Mouse (Mus musculus) bone marrow macrophage, adult 2 months (primary cell): ENCODE results near the gene Nsmf. TPM values are rescaled to one million over a fixed set of nuclear protein-coding genes. Genes with fewer than 3 reads are reported as not detected.
A peak's percentile ranks its signal among the peaks of the same experiment; 100 is the strongest.

ENCODE experiments used
- H3K27ac ChIP-seq: 2 replicates; pipeline ENCODE4 v1.5.1; 2012; ENCODE audit warnings: low read depth, low read length; ENCODE audit not compliant: insufficient read depth
- H3K4me1 ChIP-seq: 2 replicates; pipeline ENCODE4 v1.6.1; 2012; ENCODE audit warnings: low read length; ENCODE audit not compliant: control insufficient read depth, insufficient read depth
- H3K4me3 ChIP-seq: 2 replicates; pipeline ENCODE4 v1.5.1; 2012; ENCODE audit warnings: mild to moderate bottlenecking, low read length, moderate library complexity; ENCODE audit not compliant: insufficient read depth
- CTCF ChIP-seq: IDR thresholded peaks from 2 replicates; pipeline ENCODE4 v1.5.1; 2012; ENCODE audit warnings: low read depth, mild to moderate bottlenecking, low read length, moderate library complexity
- POLR2A ChIP-seq: IDR thresholded peaks from 2 replicates; pipeline ENCODE4 v1.6.1; 2012; ENCODE audit warnings: mild to moderate bottlenecking, low read depth, low read length, borderline replicate concordance
- polyA plus RNA-seq: library from polyadenylated mRNA; stranded (reverse); fragments of >200 nt; gene quantifications from 2 replicates; pipeline ENCODE4 v1.2.4, GENCODE M21; 2012; ENCODE audit not compliant: missing spikeins, insufficient read depth, insufficient read length

The Nsmf gene
- polyA plus RNA-seq, 1 experiment: 14.4 TPM

DNA sequence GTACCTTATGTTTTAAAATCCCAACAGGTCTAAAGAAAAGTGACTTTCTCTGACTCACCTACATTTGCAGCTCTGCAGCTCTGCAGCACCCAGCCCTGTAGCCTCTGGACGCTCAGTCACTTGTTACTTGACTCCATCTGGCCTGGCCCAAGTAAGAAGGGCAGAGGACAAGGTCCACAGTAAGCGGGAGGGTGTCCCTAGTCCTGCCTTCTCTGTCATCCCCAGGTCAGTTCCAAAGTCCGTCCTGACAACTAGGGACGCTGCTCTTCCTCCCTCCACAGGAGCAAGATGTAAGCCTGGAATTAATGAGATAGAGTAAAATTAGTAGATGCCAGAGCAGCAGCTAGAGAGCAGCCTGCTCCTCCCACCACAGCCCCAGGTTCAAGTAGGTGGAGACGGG, 25.9 kb downstream of the Nsmf start, which contains the start of gene Entpd8:
TSS of gene Entpd8 (plus strand) at position 229 of the 400 bp plus-strand sequence.
- Histone ChIP-seq H3K4me3 (no peak within 1 kb of the TSS), H3K4me1 (no peaks in the 10 kb centered on the region), H3K27ac (no peak within 1 kb of the TSS)
- TF ChIP-seq POLR2A (no peak), CTCF (no peak)

DNA sequence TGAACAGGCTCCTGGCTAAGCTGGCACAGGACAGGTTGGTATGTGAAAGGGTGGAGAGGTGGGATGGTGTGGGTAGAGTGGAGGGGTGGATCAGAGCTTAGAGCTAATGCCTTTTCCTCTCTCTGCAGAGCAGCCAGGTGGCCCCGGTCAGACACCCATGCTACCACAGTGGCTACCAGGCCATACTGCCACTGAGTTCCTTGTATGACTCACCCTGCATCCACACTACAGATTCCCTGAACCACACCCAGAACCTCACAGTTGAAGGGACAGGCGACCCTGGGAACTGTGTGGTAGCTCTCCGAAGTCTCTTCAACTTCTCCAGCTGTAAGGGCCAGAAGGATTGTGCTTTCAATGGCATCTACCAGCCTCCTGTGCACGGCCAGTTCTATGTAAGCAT, 29.5 kb downstream of the Nsmf start:
- no peaks in the 10 kb centered on the region for H3K4me1 ChIP-seq
- no peak for TF ChIP-seq POLR2A

DNA sequence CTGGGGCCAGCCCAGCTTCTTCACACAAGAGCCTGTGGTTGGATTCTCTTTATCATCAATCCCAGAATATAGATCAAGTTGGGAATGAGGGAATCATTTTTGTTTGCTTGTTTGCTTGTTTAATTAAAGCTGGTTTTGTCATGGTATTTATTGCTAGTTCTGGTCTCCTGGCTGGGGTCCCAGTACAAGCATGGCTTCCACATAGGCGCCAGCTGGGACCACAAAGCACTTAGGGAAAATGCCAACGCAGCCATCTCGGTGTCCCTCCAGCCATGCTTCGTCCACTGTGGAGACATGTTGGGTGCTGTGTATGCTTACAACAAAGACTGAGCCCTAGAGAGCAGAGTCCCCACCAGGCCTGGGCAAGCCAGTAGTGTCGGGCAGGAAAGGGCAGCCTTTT, 31.4 kb downstream of the Nsmf start:
- TF ChIP-seq CTCF: no peak
- TF ChIP-seq POLR2A: no peak
- H3K4me3 ChIP-seq: no peak overlapping the region
- no peaks in the 10 kb centered on the region for H3K4me1 ChIP-seq
- no peak overlapping the region for H3K27ac ChIP-seq

More for the DNA sequence above, 29.5 kb downstream of the Nsmf start:
- no peak overlapping the region for H3K4me3 ChIP-seq
- H3K27ac ChIP-seq: no peak overlapping the region

DNA sequence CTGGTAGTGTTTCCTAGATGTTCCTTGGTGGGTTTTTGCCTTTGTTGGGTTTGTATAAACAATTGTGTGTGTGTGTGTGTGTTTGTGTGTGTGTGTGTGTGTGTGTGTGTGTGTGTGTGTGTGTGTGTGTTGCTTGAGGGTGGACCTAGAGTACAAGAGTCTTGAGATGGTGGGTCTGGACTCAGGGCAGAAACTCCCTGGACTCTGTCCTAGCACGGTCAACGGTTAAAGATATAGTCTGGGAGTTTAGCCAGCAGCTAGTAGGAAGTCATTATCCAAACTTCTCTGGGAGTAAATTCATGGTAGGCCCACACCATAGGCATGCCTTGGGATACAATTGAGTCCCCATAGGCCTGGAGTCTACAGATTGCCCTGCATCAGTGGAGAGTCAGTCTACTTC, 33.7 kb downstream of the Nsmf start:
- Histone ChIP-seq H3K27ac (no peak overlapping the region), H3K4me3 (no peak overlapping the region), H3K4me1 (no peaks in the 10 kb centered on the region)
- no peak for TF ChIP-seq POLR2A
- no peak for TF ChIP-seq CTCF

DNA sequence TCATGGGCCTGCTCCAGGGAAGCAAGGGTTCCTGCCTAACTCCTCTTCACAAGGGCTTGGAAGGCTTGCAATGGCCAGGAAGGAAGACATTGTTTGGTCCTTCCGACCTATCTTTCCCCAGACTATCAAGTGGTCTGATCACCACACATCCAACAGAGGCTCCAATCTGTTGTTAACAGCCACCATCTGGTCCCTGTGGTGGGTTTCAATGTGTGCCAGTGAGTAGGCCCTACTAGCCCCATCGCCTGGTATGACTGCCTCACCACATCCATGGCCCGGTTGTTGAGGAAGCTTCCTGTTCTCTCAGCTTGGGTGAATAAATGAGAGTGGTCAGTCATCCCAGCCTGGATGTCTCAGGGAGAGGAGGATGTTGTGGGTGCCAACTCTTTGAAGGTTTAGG, 34.5 kb downstream of the Nsmf start:
- no peak overlapping the region for H3K27ac ChIP-seq
- no peak overlapping the region for H3K4me3 ChIP-seq
- H3K4me1 ChIP-seq: no peaks in the 10 kb centered on the region
- no peak for TF ChIP-seq CTCF
- no peak for TF ChIP-seq POLR2A

DNA sequence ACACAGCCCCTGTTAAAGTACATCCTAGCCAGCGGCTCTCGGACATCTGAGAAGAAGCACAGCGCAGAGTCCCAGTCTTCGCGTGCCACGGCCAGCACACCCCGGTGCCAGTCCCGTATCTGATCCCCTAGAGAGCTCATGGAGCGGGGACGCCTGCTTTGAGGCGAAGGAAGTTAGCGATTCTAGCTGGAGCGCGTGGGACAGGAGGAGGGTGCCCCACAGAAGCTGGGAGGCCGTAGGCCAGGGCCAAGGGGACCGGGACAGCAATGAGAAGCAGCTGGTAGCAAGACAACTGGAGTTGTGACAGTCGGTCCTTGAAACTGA, 40.6 kb downstream of the Nsmf start:
- TF ChIP-seq CTCF (no peak), POLR2A (no peak)
- Histone ChIP-seq H3K4me1 (no peaks in the 10 kb centered on the region), H3K27ac (no peak overlapping the region), H3K4me3 (no peak overlapping the region)

DNA sequence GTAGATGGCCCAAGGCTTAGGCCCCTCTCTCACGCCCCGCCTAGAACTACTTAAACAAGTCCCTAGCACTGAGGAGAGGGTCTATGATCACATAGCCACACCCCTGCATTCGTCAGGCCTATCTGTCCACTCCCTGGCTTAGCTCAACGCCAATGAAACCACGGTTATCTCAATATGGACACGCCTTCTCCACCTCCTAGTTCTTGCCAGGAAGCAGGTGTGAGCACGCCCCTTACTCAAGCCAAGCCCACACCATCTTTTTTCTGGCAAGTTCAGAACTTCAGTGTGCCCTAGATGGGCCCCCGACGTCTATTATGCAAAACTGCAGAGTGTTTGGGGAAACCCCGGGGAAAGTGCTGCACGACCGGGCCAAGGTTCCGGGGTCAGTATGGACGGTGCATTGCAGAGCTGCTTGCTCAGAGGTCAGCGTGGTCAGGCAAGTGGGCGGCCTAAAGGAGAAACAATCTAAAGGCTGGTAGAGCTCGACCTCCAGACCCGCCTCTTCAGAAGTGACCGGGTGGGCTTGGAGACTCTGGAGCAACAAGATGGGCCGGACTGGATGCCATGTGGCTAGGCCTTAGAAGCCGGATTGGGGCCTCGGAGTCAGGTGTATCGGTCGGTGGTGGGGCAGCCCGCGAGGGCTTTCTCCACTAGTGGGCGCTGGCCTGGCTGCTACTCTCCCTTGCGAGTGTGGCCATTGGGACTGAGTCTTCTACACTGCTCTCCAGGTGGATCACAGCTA, 41.1 kb downstream of the Nsmf start, which contains the start of gene Noxa1:
TSS of gene Noxa1 (minus strand) at position 41 of the 742 bp plus-strand sequence.
- no peak within 1 kb of the TSS for H3K4me3 ChIP-seq
- no peaks in the 10 kb centered on the region for H3K4me1 ChIP-seq

DNA sequence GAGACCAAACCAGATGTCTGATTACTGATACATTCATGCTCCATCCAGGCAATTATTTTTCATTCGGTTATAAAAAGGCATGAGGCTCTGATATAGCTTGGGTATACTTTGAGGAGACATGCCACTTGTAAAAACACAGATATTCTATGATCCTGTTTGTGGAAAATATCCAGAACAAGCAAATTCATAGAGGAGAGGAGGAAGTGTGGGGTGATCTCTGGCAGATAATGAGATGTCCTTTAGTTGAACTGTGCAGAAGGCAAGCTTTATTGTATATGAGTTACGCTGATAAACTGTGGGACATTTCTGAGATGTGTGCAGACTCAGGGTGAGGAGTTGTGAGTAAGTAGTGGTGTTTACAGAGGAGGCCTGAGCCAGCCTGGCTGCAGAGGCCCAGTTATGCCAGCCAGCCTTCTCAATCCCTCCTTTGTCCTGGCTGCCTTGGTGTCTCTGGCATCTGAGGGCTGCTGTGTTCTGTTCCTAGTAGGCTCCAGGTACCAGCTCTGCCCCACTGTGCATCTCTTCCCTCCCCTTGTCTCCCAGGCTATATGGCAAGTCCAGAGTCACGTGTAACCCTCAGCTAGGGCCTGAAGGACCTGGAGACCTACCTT, 44.0 kb downstream of the Nsmf start:
- TF ChIP-seq CTCF (no peak), POLR2A (no peak)

More for the DNA sequence above, 41.1 kb downstream of the Nsmf start, which contains the start of gene Noxa1:
- no peak within 1 kb of the TSS for H3K27ac ChIP-seq
- TF ChIP-seq POLR2A (no peak), CTCF (0 out of 2 replicates have a peak, but pooled peaks have one; percentile 10)

DNA sequence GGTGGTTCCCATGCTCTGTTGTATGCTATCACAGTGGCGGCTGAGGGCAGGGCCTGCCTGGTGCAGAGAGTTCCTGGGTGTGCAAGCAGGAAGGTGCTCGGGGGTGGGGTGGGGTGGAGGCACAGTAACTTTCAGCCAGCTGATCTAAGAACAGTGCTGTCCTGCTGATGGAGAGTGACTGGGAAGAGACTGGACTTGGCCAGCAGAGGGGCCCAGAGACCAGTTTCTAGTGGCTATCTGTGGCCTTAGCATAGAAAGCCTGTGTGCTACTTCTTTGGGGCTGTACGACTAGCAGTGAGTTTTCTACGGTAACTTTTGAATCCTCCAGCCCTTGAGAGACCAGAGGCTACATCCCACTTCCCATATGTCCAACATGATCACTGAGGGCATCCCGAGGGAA, 44.8 kb downstream of the Nsmf start:
- H3K27ac ChIP-seq: no peak overlapping the region
- no peaks in the 10 kb centered on the region for H3K4me1 ChIP-seq
- H3K4me3 ChIP-seq: no peak overlapping the region
- TF ChIP-seq POLR2A (no peak), CTCF (0 out of 2 replicates have a peak, but pooled peaks have one; percentile 29)

More for the DNA sequence above, 44.0 kb downstream of the Nsmf start:
- no peaks in the 10 kb centered on the region for H3K4me1 ChIP-seq
- no peak overlapping the region for H3K27ac ChIP-seq
- H3K4me3 ChIP-seq: no peak overlapping the region

DNA sequence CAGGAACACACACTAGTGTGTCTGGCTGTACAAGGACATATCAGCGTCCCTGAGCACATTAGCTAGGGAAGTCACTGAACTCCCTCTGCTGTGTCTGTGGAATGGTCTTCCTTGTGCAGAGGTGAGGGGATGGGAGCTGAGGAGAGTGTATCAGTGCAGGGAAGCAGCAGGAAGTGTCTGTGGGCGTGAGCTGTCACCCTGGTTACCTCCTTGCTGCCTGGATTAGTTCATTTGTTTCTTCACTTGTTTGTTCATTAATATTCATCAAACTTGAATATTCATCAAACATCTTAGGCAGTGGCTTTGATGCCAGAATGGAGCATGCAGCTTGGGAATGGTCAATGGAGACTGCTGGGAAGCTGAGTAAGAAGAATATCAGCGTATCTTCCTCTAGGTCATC, 45.5 kb downstream of the Nsmf start:
- H3K4me3 ChIP-seq: no peak overlapping the region

More for the DNA sequence above, 45.5 kb downstream of the Nsmf start:
- Histone ChIP-seq H3K4me1 (no peaks in the 10 kb centered on the region), H3K27ac (no peak overlapping the region)
- TF ChIP-seq POLR2A (no peak), CTCF (no peak)
